Mouse (Mus musculus) liver, embryonic 14.5 days (tissue): ENCODE results near the gene Olfr148. TPM values are rescaled to one million over a fixed set of nuclear protein-coding genes. Genes with fewer than 3 reads are reported as not detected.

Experiments
- ATAC-seq: fragments of 200-750 bp; cut with Nextera tagmentation; 2 replicates; pipeline ENCODE4 v1.8.0; 2017; ENCODE audit warnings: moderate number of reproducible peaks, mild to moderate bottlenecking, moderate library complexity; ENCODE audit not compliant: insufficient read depth
- DNase-seq, 3 experiments: peaks; one replicate each; pipeline ENCODE4 v3.0.0-alpha.2; 2012 to 2013; ENCODE audit warnings: low read depth in 3 of 3, low spot score in 3 of 3
- H3K27ac ChIP-seq: fragments of 300-500 bp; sonication (generic); 2 replicates; pipeline ENCODE4 v1.5.1; 2014; ENCODE audit warnings: moderate library complexity, mild to moderate bottlenecking, control low read depth, inconsistent platforms
- H3K27me3 ChIP-seq: fragments of 300-500 bp; sonication (generic); 2 replicates; pipeline ENCODE4 v1.6.1; 2014; ENCODE audit warnings: mild to moderate bottlenecking, low read length, moderate library complexity; ENCODE audit not compliant: control insufficient read depth, insufficient read depth
- H3K36me3 ChIP-seq: fragments of 300-500 bp; sonication (generic); replicated peaks from 2 replicates; pipeline ENCODE4 v1.6.1; 2014; ENCODE audit warnings: low read depth; ENCODE audit not compliant: control insufficient read depth, insufficient read depth
- H3K4me1 ChIP-seq, 2 experiments: fragments of 200-500 bp in 1 of 2; fragments of 300-500 bp in 1 of 2; sonication (generic) in 1 of 2; replicated peaks; 2 replicates each; pipeline ENCODE4 v1.6.1; 2012 to 2014; ENCODE audit warnings: antibody characterized with exemption in 1 of 2, inconsistent platforms in 1 of 2, low read length in 1 of 2; ENCODE audit not compliant: control insufficient read depth in 2 of 2, insufficient read depth in 2 of 2
- H3K4me2 ChIP-seq: fragments of 300-500 bp; sonication (generic); 2 replicates; pipeline ENCODE4 v1.6.1; 2014; ENCODE audit warnings: low read depth, mild to moderate bottlenecking, control low read depth, moderate library complexity
- H3K4me3 ChIP-seq, 2 experiments: fragments of 200-500 bp in 1 of 2; fragments of 300-500 bp in 1 of 2; sonication (generic) in 1 of 2; 2 replicates each; pipeline ENCODE4 v1.5.1; 2012 to 2014; ENCODE audit warnings: low read depth in 2 of 2, low read length in 2 of 2, mild to moderate bottlenecking in 2 of 2, control low read depth in 1 of 2, inconsistent platforms in 1 of 2, moderate library complexity in 1 of 2; ENCODE audit not compliant: insufficient read depth in 1 of 2
- H3K9ac ChIP-seq: fragments of 300-500 bp; sonication (generic); replicated peaks from 2 replicates; pipeline ENCODE4 v1.6.1; 2014; ENCODE audit warnings: mild to moderate bottlenecking, control low read depth, moderate library complexity
- H3K9me3 ChIP-seq: fragments of 300-500 bp; sonication (generic); 2 replicates; pipeline ENCODE4 v1.6.1; 2016; ENCODE audit warnings: low read length, mixed read lengths; ENCODE audit not compliant: control insufficient read depth
- CTCF ChIP-seq: IDR thresholded peaks from 2 replicates; pipeline ENCODE4 v1.5.1; 2016; ENCODE audit warnings: antibody characterized with exemption, low read depth, control low read depth
- EP300 ChIP-seq: IDR thresholded peaks from 2 replicates; pipeline ENCODE4 v1.6.1; 2016; ENCODE audit warnings: antibody characterized with exemption, low read depth
- WGBS: fragments of 180-500 bp; shearing (Covaris S2); extraction: QIAGEN DNeasy Blood & Tissue Kit; methylation state at CpG from one replicate; pipeline ENCODE4 v1.1.7; 2014; ENCODE audit not compliant: insufficient replicate concordance; 5-methylcytosine and 5-hydroxymethylcytosine counted together
- polyA plus RNA-seq, 2 experiments: library from polyadenylated mRNA; depleted of rRNA in 1 of 2; stranded (reverse) in 1 of 2; unstranded in 1 of 2; fragments of >200 nt; fragmentation: Nextera tagmentation in 1 of 2; extraction: Ambion mirVana in 1 of 2; gene quantifications; 2 replicates each; pipeline versions ENCODE4 v1.2.1 to v1.2.3; 2012 to 2014

Olfr148 gene
- polyA plus RNA-seq, 2 experiments = not detected

GRCm38 (mm10) chr9:39654756-39655396, 44.4 kb downstream of the Olfr148 start:
- no peaks in the 10 kb centered on the region for H3K9me3 ChIP-seq
- DNase-seq (no peak), ATAC-seq (no peak)
- no peak overlapping the region for H3K9ac ChIP-seq
- H3K4me2 ChIP-seq = no peak overlapping the region
- TF ChIP-seq EP300 (no peak), CTCF (no peak)
- WGBS = 48% methylated on average over 6 of the region's 6 CpGs
- H3K4me3 ChIP-seq = no peak overlapping the region
- H3K27me3 ChIP-seq = no peaks in the 10 kb centered on the region
- H3K27ac ChIP-seq = no peak overlapping the region
- H3K36me3 ChIP-seq = no peaks in the 10 kb centered on the region
- no peaks in the 10 kb centered on the region for H3K4me1 ChIP-seq

Other genes with a start within 250 kb of the Olfr148 start
- not detected in 2 replicates for gene Olfr951, start 223.2 kb upstream of the Olfr148 start, polyA plus RNA-seq (2012; rRNA removed)
- not detected in 2 replicates for gene Olfr951, start 223.2 kb upstream of the Olfr148 start, polyA plus RNA-seq (2014; fragmentation: Nextera tagmentation; extraction: Ambion mirVana)
- not detected in 2 replicates for gene Olfr952, start 183.5 kb upstream of the Olfr148 start, polyA plus RNA-seq (2012; rRNA removed)
- gene Olfr952, start 183.5 kb upstream of the Olfr148 start, polyA plus RNA-seq (2014; fragmentation: Nextera tagmentation; extraction: Ambion mirVana) = not detected in 2 replicates
- not detected in 2 replicates for gene Olfr954, start 154.0 kb upstream of the Olfr148 start, polyA plus RNA-seq (2012; rRNA removed)
- gene Olfr954, start 154.0 kb upstream of the Olfr148 start, polyA plus RNA-seq (2014; fragmentation: Nextera tagmentation; extraction: Ambion mirVana) = not detected in 2 replicates
- not detected in 2 replicates for gene Olfr955, start 138.7 kb upstream of the Olfr148 start, polyA plus RNA-seq (2012; rRNA removed)
- gene Olfr955, start 138.7 kb upstream of the Olfr148 start, polyA plus RNA-seq (2014; fragmentation: Nextera tagmentation; extraction: Ambion mirVana) = not detected in 2 replicates
- not detected in 2 replicates for gene Olfr44, start 116.7 kb upstream of the Olfr148 start, polyA plus RNA-seq (2012; rRNA removed)
- not detected in 2 replicates for gene Olfr44, start 116.7 kb upstream of the Olfr148 start, polyA plus RNA-seq (2014; fragmentation: Nextera tagmentation; extraction: Ambion mirVana)
- gene Olfr957, start 94.8 kb upstream of the Olfr148 start, polyA plus RNA-seq (2012; rRNA removed) = not detected in 2 replicates
- not detected in 2 replicates for gene Olfr957, start 94.8 kb upstream of the Olfr148 start, polyA plus RNA-seq (2014; fragmentation: Nextera tagmentation; extraction: Ambion mirVana)
- gene Olfr958, start 56.6 kb upstream of the Olfr148 start, polyA plus RNA-seq (2012; rRNA removed) = not detected in 2 replicates
- gene Olfr958, start 56.6 kb upstream of the Olfr148 start, polyA plus RNA-seq (2014; fragmentation: Nextera tagmentation; extraction: Ambion mirVana) = not detected in 2 replicates
- gene Olfr959, start 35.1 kb upstream of the Olfr148 start, polyA plus RNA-seq (2012; rRNA removed) = not detected in 2 replicates
- not detected in 2 replicates for gene Olfr959, start 35.1 kb upstream of the Olfr148 start, polyA plus RNA-seq (2014; fragmentation: Nextera tagmentation; extraction: Ambion mirVana)
- gene AW551984, start 6.3 kb upstream of the Olfr148 start, polyA plus RNA-seq (2012; rRNA removed) = 1.0 and 1.3 TPM in 2 replicates
- gene AW551984, start 6.3 kb upstream of the Olfr148 start, polyA plus RNA-seq (2014; fragmentation: Nextera tagmentation; extraction: Ambion mirVana) = 1.5 and 2.1 TPM in 2 replicates
- gene Olfr960, start 10.7 kb downstream of the Olfr148 start, polyA plus RNA-seq (2012; rRNA removed) = not detected in 2 replicates
- not detected in 2 replicates for gene Olfr960, start 10.7 kb downstream of the Olfr148 start, polyA plus RNA-seq (2014; fragmentation: Nextera tagmentation; extraction: Ambion mirVana)
- gene Olfr961, start 34.4 kb downstream of the Olfr148 start, polyA plus RNA-seq (2012; rRNA removed) = not detected in 2 replicates
- not detected in 2 replicates for gene Olfr961, start 34.4 kb downstream of the Olfr148 start, polyA plus RNA-seq (2014; fragmentation: Nextera tagmentation; extraction: Ambion mirVana)
- gene Olfr963, start 56.5 kb downstream of the Olfr148 start, polyA plus RNA-seq (2012; rRNA removed) = not detected in 2 replicates
- gene Olfr963, start 56.5 kb downstream of the Olfr148 start, polyA plus RNA-seq (2014; fragmentation: Nextera tagmentation; extraction: Ambion mirVana) = not detected in 2 replicates
- gene Olfr149, start 96.5 kb downstream of the Olfr148 start, polyA plus RNA-seq (2012; rRNA removed) = not detected in 2 replicates
- gene Olfr149, start 96.5 kb downstream of the Olfr148 start, polyA plus RNA-seq (2014; fragmentation: Nextera tagmentation; extraction: Ambion mirVana) = not detected in 2 replicates
- gene Olfr965, start 100.7 kb downstream of the Olfr148 start, polyA plus RNA-seq (2012; rRNA removed) = not detected in 2 replicates
- not detected in 2 replicates for gene Olfr965, start 100.7 kb downstream of the Olfr148 start, polyA plus RNA-seq (2014; fragmentation: Nextera tagmentation; extraction: Ambion mirVana)
- gene Olfr150, start 120.3 kb downstream of the Olfr148 start, polyA plus RNA-seq (2012; rRNA removed) = not detected in 2 replicates
- not detected in 2 replicates for gene Olfr150, start 120.3 kb downstream of the Olfr148 start, polyA plus RNA-seq (2014; fragmentation: Nextera tagmentation; extraction: Ambion mirVana)
- gene Olfr967, start 135.6 kb downstream of the Olfr148 start, polyA plus RNA-seq (2012; rRNA removed) = not detected in 2 replicates
- not detected in 2 replicates for gene Olfr967, start 135.6 kb downstream of the Olfr148 start, polyA plus RNA-seq (2014; fragmentation: Nextera tagmentation; extraction: Ambion mirVana)
- gene Olfr968, start 172.6 kb downstream of the Olfr148 start, polyA plus RNA-seq (2012; rRNA removed) = not detected in 2 replicates
- gene Olfr968, start 172.6 kb downstream of the Olfr148 start, polyA plus RNA-seq (2014; fragmentation: Nextera tagmentation; extraction: Ambion mirVana) = not detected in 2 replicates
- not detected in 2 replicates for gene Olfr969, start 180.3 kb downstream of the Olfr148 start, polyA plus RNA-seq (2012; rRNA removed)
- not detected in 2 replicates for gene Olfr969, start 180.3 kb downstream of the Olfr148 start, polyA plus RNA-seq (2014; fragmentation: Nextera tagmentation; extraction: Ambion mirVana)
- gene Olfr970, start 198.2 kb downstream of the Olfr148 start, polyA plus RNA-seq (2012; rRNA removed) = not detected in 2 replicates
- not detected in 2 replicates for gene Olfr970, start 198.2 kb downstream of the Olfr148 start, polyA plus RNA-seq (2014; fragmentation: Nextera tagmentation; extraction: Ambion mirVana)
- not detected in 2 replicates for gene Olfr971, start 226.2 kb downstream of the Olfr148 start, polyA plus RNA-seq (2012; rRNA removed)
- not detected in 2 replicates for gene Olfr971, start 226.2 kb downstream of the Olfr148 start, polyA plus RNA-seq (2014; fragmentation: Nextera tagmentation; extraction: Ambion mirVana)